Mouse (Mus musculus) embryonic fibroblast, embryonic 13.5 days (primary cell): Measurements from ENCODE around the gene Arhgap17.

Source experiments
- CTCF ChIP-seq: IDR thresholded peaks from 2 replicates; pipeline ENCODE4 v1.5.1; 2011; ENCODE audit warnings: mild to moderate bottlenecking, control low read depth, low read length, moderate library complexity, borderline replicate concordance; ENCODE audit not compliant: insufficient read depth
- POLR2A ChIP-seq: IDR thresholded peaks from 2 replicates; pipeline ENCODE4 v1.6.1; 2011; ENCODE audit warnings: low read depth, mild to moderate bottlenecking, control low read depth, low read length, moderate library complexity

- TF ChIP-seq POLR2A (no peak), CTCF (no peak)
Measured at GRCm38 (mm10) chr7:123291942-123292341, 77.8 kb downstream of the Arhgap17 start.
